In the genomic region with DNA sequence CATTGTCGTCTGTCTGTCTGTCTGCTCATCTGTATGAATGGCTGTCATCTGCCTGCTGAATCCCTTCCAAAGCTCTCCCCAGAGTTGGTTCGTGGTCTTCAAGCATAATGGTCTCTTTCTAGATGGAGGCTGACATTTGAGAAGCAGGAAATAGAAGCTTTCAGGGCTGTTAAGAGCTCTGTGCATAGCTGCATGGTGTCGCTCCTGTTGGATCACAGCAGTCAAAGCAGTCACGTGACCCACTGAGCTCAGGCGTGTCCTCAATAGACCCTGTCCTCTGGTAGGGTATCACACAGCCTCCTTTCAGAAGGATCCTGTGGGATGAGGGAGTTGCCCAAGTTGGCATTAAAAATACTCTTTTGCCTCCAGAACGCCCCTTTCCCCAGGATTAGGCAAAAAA, we compare ENCODE assay signal across 9 mouse cellular contexts.
DNase-seq lines count a peak whose midpoint lies in the region; ATAC-seq and TF ChIP-seq lines count a peak whose summit lies in the region.
"Had no signal": no experiment of that assay in that cellular context is flagged by ENCODE, and none has a peak within 500 bp of the region (broad histone marks: within the 10 kb centered on the region; RNA-seq: fewer than 3 reads in every experiment).

No protein-coding gene starts in this region.

- H3K9me3 ChIP-seq in hindbrain, embryonic 14.5 days (ENCODE audit: control insufficient read depth, low read length): no peaks in the 10 kb centered on the region
- no peaks in the 10 kb centered on the region for H3K9me3 ChIP-seq in midbrain, embryonic 13.5 days
- H3K9me3 ChIP-seq: liver, embryonic 15.5 days had no signal

- peak; percentile 35 to 50 for DNase-seq in layer of hippocampus, postnatal 14 days (ENCODE audit: low spot score in 2 of 2)
- no peak for DNase-seq in layer of hippocampus, adult 2 months (ENCODE audit: low spot score in 2 of 2)
- DNase-seq in embryo, embryonic 11.5 days (ENCODE audit: low read depth, low spot score): peak; percentile 54
- no peak for DNase-seq in hindbrain, embryonic 14.5 days (ENCODE audit: low spot score)
- no peak for DNase-seq in kidney, postnatal 10 days
- DNase-seq: cerebellum, postnatal 25 days had no signal

- peaks cover 35% of the 10 kb centered on the region for H3K4me1 ChIP-seq in hindbrain, embryonic 14.5 days (replicated peaks; ENCODE audit: control insufficient read depth, insufficient read depth, low read length)
- peaks cover 33% of the 10 kb centered on the region for H3K4me1 ChIP-seq in midbrain, embryonic 13.5 days (replicated peaks)
- H3K4me1 ChIP-seq: liver, embryonic 15.5 days had no signal

- no peaks in the 10 kb centered on the region for H3K36me3 ChIP-seq in hindbrain, embryonic 14.5 days (replicated peaks; ENCODE audit: control insufficient read depth, insufficient read depth)
- no peaks in the 10 kb centered on the region for H3K36me3 ChIP-seq in midbrain, embryonic 13.5 days
- H3K36me3 ChIP-seq: liver, embryonic 15.5 days had no signal

- H3K27ac ChIP-seq in layer of hippocampus, adult 2 months: no peak overlapping the region
- 0 out of 2 replicates have a peak overlapping the region, but pooled peaks have one; percentile 14 for H3K27ac ChIP-seq in hindbrain, embryonic 14.5 days
- H3K27ac ChIP-seq in midbrain, embryonic 13.5 days: peak overlapping the region; percentile 58
- H3K27ac ChIP-seq: liver, embryonic 15.5 days had no signal

- H3K4me3 ChIP-seq in layer of hippocampus, adult 2 months: no peak overlapping the region
- H3K4me3 ChIP-seq in hindbrain, embryonic 14.5 days (replicated peaks; ENCODE audit: low read length): no peak overlapping the region
- H3K4me3 ChIP-seq in midbrain, embryonic 13.5 days (replicated peaks): no peak overlapping the region
- H3K4me3 ChIP-seq: liver, embryonic 15.5 days had no signal

- H3K27me3 ChIP-seq in hindbrain, embryonic 14.5 days (ENCODE audit: control insufficient read depth, insufficient read depth, low read length): no peaks in the 10 kb centered on the region
- no peaks in the 10 kb centered on the region for H3K27me3 ChIP-seq in midbrain, embryonic 13.5 days
- H3K27me3 ChIP-seq: liver, embryonic 15.5 days had no signal

- H3K4me2 ChIP-seq in hindbrain, embryonic 14.5 days (replicated peaks): no peak overlapping the region
- H3K4me2 ChIP-seq in midbrain, embryonic 13.5 days (replicated peaks): peak overlapping the region; percentile 11; the same call in 1 of the 2 replicates
- H3K4me2 ChIP-seq: liver, embryonic 15.5 days had no signal

- no peak for ATAC-seq in hindbrain, embryonic 14.5 days (ENCODE audit: low FRiP score)
- no peak; the same call in 1 of the 2 replicates for ATAC-seq in midbrain, embryonic 13.5 days
- ATAC-seq in megakaryocyte-erythroid progenitor cell, adult 5-6 weeks (replicated peaks; ENCODE audit: low FRiP score, low TSS enrichment, poor library complexity, severe bottlenecking): no peak

- no peak overlapping the region for H3K9ac ChIP-seq in hindbrain, embryonic 14.5 days
- H3K9ac ChIP-seq in midbrain, embryonic 13.5 days (replicated peaks): no peak overlapping the region
- H3K9ac ChIP-seq: liver, embryonic 15.5 days had no signal

- TF ChIP-seq CTCF in layer of hippocampus, adult 2 months (conservative IDR thresholded peaks at IDR 0.05): no peak

- 47% methylated on average over 6 of the region's 6 CpGs for WGBS in hindbrain, embryonic 14.5 days
- WGBS in midbrain, embryonic 13.5 days: 48% methylated on average over 6 of the region's 6 CpGs

Comparison
In these comparisons a context has a peak if more than half of its experiments do, and no peak if none do; other contexts are left out.
1. DNase-seq: peak in layer of hippocampus, postnatal 14 days (2 of 2) and embryo, embryonic 11.5 days (single experiment); none in layer of hippocampus, adult 2 months (0 of 2), hindbrain, embryonic 14.5 days (single experiment) and kidney, postnatal 10 days (single experiment).